Mouse (Mus musculus) neural tube, embryonic 10.5 days (tissue): Measurements from ENCODE around the gene Ddx5.
"Not testable (repeated sequence)": the region's sequence is repeated elsewhere in the genome, so short reads cannot be mapped to it uniquely, and the experiment has no call there.

Experiments
- DNase-seq: peaks from one replicate; pipeline ENCODE4 v3.0.0-alpha.2; 2017; ENCODE audit warnings: low spot score; ENCODE audit errors: extremely low spot score

Gene Ddx5

GRCm38 (mm10) chr11:106789649-106790048 lies 664 bp upstream of the Ddx5 start:
- DNase-seq, result peak; percentile 23

DNA sequence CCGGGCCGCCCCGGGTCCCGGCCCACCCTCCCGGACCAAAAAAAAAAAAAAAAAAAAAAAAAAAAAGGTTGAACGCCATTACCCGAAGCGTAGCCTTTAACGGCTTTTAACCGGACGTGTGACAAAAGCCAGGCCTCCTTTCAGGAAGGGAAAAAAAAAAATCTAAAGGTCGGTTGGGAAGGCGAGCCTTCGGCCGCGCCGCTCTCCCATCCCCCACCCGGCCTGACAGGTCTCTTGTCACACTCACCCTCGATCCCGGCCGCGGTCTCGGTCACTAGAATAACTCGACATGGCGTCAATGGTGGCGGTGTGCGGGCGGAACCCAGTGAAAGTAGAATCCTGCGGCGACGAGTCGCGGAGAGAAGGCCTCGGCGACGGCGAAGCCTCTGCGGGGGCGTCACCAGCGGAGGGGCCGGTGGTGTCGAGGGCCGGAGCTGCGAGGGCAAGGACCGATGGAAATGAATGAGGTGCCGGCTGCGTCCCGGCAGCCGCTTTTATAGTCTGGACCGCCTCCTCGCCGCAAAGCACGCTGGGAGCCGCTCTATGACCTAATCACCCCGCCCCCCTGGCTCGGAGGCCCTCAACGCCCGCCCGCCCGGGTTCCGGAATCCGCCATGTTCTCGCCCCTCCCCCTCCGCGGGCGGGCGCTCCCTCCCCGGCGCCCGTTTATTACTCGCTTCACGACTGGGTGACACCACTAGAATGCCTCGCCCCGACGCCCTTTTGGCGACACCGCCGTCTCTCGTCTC lies 785 bp downstream of the Ddx5 start:
- no peak for DNase-seq

- DNase-seq, result peak; percentile 80
Observed at GRCm38 (mm10) chr11:106787131-106788025, 1.6 kb downstream of the Ddx5 start.

GRCm38 (mm10) chr11:106785043-106785442 lies 3.9 kb downstream of the Ddx5 start:
- DNase-seq, result no peak

DNA sequence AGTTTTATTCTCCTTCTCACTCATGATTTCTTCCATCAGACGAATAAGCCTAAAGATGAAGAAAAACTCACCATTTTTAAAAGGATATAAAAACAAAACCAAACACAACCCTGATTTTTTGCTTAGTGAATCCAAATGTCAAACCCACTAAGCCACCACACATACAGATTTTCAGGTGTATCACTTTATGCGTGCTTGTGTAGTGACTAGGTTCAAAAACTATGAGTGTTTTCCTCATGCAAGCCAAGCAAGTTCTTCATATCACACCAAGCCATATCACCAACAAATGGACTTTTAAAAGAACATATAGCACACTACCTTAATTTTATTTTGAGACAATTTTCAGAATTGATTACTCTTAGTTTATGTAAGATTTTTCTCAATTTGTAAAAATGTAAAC lies 4.5 kb downstream of the Ddx5 start:
- DNase-seq, result no peak

DNA sequence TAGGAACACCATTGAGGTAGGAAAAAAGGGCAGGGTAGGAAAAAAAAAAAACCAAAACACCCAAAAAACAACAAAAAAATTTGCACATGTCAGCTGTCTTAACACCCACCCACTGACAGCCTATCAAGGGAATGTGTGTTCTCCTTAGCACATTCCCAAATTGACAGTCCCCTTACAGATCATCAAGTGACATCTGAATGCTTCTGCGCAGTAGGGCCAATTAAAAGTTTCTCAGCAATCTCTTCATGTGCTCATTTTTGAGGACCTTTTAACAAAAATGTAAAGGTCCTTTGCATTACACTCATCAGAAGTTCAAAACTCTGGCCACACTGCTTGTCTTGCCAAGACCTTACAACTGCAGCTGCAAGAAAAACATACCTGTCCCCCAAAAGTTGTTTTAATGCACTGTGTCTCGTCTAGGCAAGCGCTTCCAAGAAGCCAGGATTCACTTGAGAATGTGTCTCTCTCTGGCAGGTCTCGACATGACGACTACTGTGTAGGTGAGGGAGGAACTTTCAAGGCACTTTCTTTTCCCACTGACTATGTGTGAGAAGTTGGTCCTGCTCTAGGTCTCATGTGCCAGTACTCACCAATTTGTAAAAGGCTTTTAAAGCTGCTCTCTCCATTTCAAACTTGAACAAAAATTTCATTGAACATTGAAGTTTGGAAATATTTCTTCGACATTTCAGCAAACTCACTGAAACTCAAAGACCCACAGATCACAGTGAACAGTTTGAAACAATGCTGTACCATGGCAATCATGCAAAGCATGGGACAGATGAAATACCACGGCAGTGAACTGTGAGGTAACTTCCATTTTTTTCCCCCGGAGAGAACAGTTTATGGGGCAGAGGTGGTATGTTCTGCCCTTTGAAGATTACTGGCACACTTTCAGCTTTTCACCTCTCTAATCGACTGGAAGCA lies 5.9 kb downstream of the Ddx5 start:
- no peak for DNase-seq

- not testable (repeated sequence) for DNase-seq
Observed at GRCm38 (mm10) chr11:106782271-106782670, 6.7 kb downstream of the Ddx5 start.

DNA sequence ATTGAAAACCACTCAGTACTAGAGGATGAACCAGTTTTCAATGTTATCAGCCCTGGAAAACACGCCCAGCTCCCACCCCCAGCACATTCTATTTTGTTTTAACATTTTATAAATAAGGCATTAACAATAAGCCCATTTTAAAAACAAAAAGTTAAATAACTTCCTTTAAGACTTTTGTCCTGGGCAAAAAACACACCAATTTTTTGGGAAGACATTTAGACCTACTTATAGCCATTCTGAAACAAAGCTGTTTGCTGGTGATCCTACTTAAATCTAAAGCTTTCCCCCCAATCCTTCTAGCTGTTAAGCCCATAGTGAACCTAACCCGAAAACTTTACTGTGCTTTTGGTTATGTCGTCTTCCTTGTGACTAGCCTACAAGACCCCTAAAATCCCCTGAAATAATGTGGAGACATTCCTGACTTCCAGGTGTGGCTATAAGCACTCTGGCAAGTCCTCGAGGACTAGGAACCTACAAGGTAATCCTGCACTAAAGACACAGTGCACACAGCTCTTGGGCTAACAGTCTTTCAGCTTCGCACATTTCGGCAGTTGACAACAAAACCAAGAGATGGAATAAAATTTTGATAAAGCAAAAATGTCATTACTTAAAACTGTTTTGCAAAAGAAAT lies 8.3 kb downstream of the Ddx5 start:
- DNase-seq, result no peak

DNA sequence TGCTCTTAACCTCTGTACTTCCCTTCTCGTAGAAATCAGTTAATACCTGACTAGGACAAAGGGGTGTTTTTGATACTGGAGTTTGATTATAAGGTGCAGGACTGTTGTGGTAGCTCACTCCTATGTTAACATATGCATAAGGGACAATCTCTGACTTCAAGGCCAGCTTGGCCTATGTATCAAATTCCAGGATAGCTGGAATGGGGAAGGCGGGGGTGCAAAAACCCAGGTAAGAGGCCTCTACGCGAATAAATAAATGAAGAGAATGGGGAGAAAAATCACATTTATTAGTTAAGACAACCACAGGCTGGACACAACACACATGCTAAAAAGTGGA lies 8.9 kb downstream of the Ddx5 start:
- peak; percentile 22 for DNase-seq

- peak; percentile 92 for DNase-seq
Observed at GRCm38 (mm10) chr11:106779388-106780088, 9.4 kb downstream of the Ddx5 start, which contains the start of gene Polg2. Gene Polg2, minus strand, starts transcription at chr11:106779537.

DNA sequence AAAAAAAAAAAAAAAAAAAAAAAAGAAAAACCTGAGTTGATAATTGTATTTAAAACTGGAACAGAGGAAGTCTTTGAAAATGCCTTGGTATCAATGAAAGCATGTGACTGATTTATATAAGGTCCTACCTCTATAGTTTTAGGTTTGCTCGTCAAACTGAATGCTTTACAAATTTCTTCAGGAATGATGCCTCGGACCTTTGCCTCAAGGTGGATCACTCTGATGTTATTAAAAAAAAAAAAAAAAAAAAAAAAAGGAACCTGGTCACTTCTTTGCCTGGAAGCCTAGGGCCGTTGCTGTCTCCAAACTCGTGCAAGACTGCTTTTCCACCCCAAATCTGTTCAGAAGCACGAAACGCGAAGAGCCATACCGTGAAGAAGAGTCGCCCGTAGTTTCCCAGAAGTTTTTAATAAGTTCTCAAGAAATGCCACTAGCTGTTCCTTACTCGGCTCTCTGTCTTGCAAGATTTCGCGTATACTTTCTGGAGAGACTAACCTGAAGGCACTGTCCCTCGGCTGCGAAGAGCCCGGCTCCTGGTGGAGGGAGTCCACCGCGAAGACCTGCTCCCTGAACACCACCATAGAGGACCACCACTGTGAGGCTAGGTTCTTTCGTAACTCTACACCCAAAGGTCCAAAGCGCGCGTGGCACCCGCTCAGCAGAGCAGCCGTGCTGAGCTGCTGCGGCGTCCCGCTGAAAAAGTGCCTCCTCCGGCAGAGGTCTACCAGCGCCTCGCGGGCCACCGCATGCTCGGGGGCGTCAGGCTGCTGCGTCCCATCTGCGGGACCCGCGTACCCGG lies 10.2 kb downstream of the Ddx5 start:
- no peak for DNase-seq

- no peak for DNase-seq
Observed at GRCm38 (mm10) chr11:106778132-106778531, 10.9 kb downstream of the Ddx5 start.

DNA sequence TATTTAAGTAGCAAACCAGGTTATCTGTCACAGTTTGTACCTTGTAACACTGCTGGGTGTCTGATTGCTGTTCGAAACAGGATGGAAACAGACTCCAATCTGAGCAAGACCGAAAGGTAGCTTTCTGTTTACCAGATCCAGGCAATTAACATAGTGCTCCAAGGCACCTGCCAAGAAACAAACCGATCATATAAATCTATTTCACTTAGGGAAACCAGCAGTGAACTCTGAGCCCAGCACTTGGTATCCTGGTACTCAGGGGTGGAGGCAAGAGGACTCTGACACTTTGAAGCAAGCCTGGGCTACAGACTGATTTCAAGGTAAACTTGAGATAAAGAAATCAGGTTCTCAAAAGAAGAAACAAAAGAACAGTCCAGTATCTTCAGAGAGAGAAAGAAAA lies 11.6 kb downstream of the Ddx5 start:
- DNase-seq, result no peak

GRCm38 (mm10) chr11:106776960-106777359 lies 12.0 kb downstream of the Ddx5 start:
- no peak for DNase-seq

DNA sequence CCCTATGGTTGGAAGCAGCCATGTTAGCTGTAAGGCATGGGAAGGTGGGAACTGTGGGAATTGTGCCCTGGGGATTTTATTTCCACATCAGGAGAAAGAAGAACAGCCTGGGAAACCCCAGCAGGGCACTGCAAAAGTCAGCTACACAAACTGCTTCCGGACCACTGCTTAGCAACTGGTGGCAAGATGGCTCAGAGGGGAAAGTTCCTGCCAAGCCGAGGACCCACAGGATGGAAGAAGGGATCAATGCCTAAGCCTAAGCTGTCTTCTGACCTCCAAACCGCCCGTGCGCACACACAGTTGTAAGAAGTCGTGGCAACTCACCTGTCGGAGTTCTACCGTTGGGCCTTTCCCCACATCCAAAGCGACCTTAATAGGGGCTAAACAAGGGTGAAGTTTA lies 15.9 kb downstream of the Ddx5 start:
- no peak for DNase-seq

- DNase-seq, result no peak
Observed at GRCm38 (mm10) chr11:106770195-106770974, 18.6 kb downstream of the Ddx5 start.

DNA sequence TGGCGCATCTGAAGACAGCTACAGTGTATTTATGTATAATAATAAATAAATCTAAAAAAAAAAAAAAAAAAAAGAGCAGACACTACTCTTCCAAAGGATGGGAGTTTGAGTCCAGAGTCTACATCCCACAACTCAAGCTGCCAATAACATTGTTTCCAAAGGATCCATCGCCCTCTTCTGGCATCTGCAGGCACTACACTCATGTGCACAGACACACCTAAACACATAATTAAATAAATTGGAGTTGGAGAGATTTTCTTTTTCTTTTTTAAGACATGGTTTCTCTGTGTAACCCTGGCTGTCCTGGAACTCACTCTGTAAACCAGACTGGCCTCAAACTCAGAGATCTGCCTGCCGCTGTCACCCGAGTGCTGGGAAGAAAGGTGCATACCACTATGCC lies 21.5 kb downstream of the Ddx5 start:
- DNase-seq, result no peak

- DNase-seq, result no peak
Observed at GRCm38 (mm10) chr11:106766611-106767162, 22.3 kb downstream of the Ddx5 start.

DNA sequence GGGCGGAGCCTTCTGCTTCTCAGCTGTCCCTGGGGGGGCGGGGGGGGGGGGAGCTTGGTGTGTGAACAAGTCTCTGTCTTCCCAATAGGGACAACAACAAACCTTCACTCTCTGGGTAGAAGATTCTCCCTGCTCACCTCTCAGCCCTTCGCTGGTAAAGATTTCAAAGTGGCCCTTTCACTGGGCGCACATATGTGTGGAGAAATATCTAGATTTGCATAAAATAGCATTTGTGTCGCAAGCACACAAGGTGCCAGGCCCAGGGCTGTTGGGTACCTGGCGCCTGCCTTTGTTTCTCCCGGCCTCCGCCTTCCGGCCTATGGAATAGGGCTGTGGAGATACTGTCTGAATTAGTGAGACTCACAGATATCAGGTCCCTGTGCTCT lies 26.2 kb downstream of the Ddx5 start:
- DNase-seq, result no peak
